Comparison of ENCODE assay signal across 8 mouse cellular contexts in the genomic region with DNA sequence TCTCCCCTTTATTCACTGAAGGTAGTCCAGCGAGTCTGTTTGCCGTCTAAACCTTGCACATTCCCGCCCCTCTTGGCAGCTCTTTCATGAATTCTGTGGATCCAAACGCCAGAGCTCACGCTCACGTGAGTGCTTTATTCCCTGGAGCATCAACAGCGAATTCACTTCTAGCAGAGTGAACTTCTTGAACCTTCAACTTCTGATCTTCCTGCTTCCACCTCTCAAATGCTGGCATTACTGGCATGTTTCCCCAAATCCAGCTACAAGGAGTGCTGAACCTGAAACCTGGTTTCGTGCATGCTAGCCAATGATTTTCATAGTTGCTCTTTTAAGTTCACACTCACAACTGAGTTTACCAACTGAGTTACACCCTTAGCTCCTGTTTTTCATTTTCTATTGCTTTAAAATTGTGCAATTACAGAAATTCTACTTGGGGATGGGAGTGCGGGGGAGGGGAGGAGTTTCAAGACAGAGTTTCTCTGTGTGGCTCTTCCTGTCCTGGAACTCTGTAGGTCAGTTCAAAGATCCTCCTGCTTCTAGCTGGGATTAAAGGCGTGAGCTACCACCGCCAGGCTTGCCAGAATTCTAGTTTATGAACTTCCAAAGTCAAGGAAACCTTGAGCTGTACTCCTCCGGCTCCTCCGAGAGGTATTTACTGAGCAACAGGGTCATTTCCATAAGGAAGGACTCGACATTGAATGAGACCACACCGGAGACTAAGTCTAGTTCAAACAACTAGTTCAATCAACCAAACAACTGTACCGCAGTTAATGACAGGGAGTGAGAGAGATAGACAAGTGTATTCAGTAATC. TPM values are rescaled to one million over a fixed set of nuclear protein-coding genes. Genes with fewer than 3 reads are reported as not detected.
DNase-seq lines count a peak whose midpoint lies in the region; ATAC-seq and TF ChIP-seq lines count a peak whose summit lies in the region.

No protein-coding gene starts in this region.

- ATAC-seq in hindbrain, embryonic 13.5 days (ENCODE audit: low FRiP score), result peak; percentile 26

- H3K9ac ChIP-seq in hindbrain, embryonic 13.5 days, result peak overlapping the region; percentile 89
- H3K9ac ChIP-seq in liver, adult 2 months (ENCODE audit: low read depth, low read length), result peak overlapping the region; percentile 67

- H3K27me3 ChIP-seq in thymus, adult 2 months (ENCODE audit: control insufficient read depth, insufficient read depth, low read length), result no peaks in the 10 kb centered on the region
- H3K27me3 ChIP-seq in hindbrain, embryonic 13.5 days, result no peaks in the 10 kb centered on the region
- no peaks in the 10 kb centered on the region for H3K27me3 ChIP-seq in liver, adult 2 months (ENCODE audit: control insufficient read depth, insufficient read depth, low read length)
- H3K27me3 ChIP-seq in myocyte (ENCODE audit: control insufficient read depth, insufficient read depth, insufficient read length), result no peaks in the 10 kb centered on the region

- TF ChIP-seq POLR2A in thymus, adult 2 months (IDR thresholded peaks at IDR 0.05; ENCODE audit: control insufficient read depth, extremely low read depth, insufficient read depth, low read length, poor library complexity), result no peak
- TF ChIP-seq POLR2A in liver, adult 2 months (IDR thresholded peaks at IDR 0.05; ENCODE audit: extremely low read depth, insufficient read depth, low read length), result no peak
- TF ChIP-seq POLR2A in myocyte (IDR thresholded peaks at IDR 0.05; ENCODE audit: insufficient read length, low read depth), result no peak

- H3K4me3 ChIP-seq in thymus, adult 2 months (ENCODE audit: control insufficient read depth, insufficient read depth, low read length), result peak overlapping the region; percentile 16; the same call in 1 of the 2 replicates
- H3K4me3 ChIP-seq in hindbrain, embryonic 13.5 days, result peak overlapping the region; percentile 74
- H3K4me3 ChIP-seq in liver, adult 2 months (ENCODE audit: insufficient read depth, low read depth, low read length), result peak overlapping the region; percentile 92
- peak overlapping the region; percentile 95 for H3K4me3 ChIP-seq in myocyte

- no peak for DNase-seq in thymus, adult 2 months
- no peak for DNase-seq in thymus, postnatal 0 days (ENCODE audit: low spot score)
- peak; percentile 64 for DNase-seq in fat pad, adult 2 months (ENCODE audit: extremely low read depth, low read depth, low spot score)
- peak; percentile 83 for DNase-seq in liver, adult 2 months (ENCODE audit: extremely low read depth, low read depth, low spot score)
- DNase-seq in cerebellum, adult 9-11 months, result no peak
- DNase-seq in right cerebral cortex, postnatal 4 days, result no peak

- peaks cover 13% of the 10 kb centered on the region for H3K79me2 ChIP-seq in liver, adult 2 months (ENCODE audit: control insufficient read depth, insufficient read depth, low read length)
- H3K79me2 ChIP-seq in myocyte (ENCODE audit: control insufficient read depth, insufficient read depth), result peaks cover 12% of the 10 kb centered on the region

- peak overlapping the region; percentile 97 for H3K4me2 ChIP-seq in hindbrain, embryonic 13.5 days
- H3K4me2 ChIP-seq in myocyte (ENCODE audit: low read depth), result peak overlapping the region; percentile 100

- peak overlapping the region; percentile 38 for H3ac ChIP-seq in myocyte (ENCODE audit: control insufficient read depth, insufficient read length)

- TF ChIP-seq CTCF in thymus, adult 2 months (IDR thresholded peaks at IDR 0.05; ENCODE audit: borderline replicate concordance, control insufficient read depth, extremely low read depth, insufficient read depth, low read length, poor library complexity), result no peak
- TF ChIP-seq CTCF in liver, adult 2 months (IDR thresholded peaks at IDR 0.05; ENCODE audit: low read depth, low read length), result no peak

- H3K27ac ChIP-seq in thymus, adult 2 months (ENCODE audit: control insufficient read depth, insufficient read depth, low read length), result 0 out of 2 replicates have a peak overlapping the region, but pooled peaks have one; percentile 16
- H3K27ac ChIP-seq in hindbrain, embryonic 13.5 days, result peak overlapping the region; percentile 88
- peak overlapping the region; percentile 92 for H3K27ac ChIP-seq in liver, adult 2 months (replicated peaks; ENCODE audit: insufficient read depth, low read depth, low read length)

- H3K4me1 ChIP-seq in thymus, adult 2 months (replicated peaks; ENCODE audit: control insufficient read depth, insufficient read depth, low read length), result peaks cover 15% of the 10 kb centered on the region
- H3K4me1 ChIP-seq in hindbrain, embryonic 13.5 days (replicated peaks), result peaks cover 31% of the 10 kb centered on the region
- H3K4me1 ChIP-seq in liver, adult 2 months (ENCODE audit: control insufficient read depth, insufficient read depth, low read length), result peaks cover 11% of the 10 kb centered on the region; the same call in 1 of the 2 replicates

- H3K36me3 ChIP-seq in thymus, adult 2 months (ENCODE audit: control insufficient read depth, insufficient read depth, low read length), result peaks cover 8% of the 10 kb centered on the region
- H3K36me3 ChIP-seq in hindbrain, embryonic 13.5 days, result peaks cover 27% of the 10 kb centered on the region
- H3K36me3 ChIP-seq in liver, adult 2 months (ENCODE audit: control insufficient read depth, insufficient read depth, low read length), result peaks cover 14% of the 10 kb centered on the region
- H3K36me3 ChIP-seq in myocyte (ENCODE audit: control insufficient read depth, insufficient read depth), result peaks cover 5% of the 10 kb centered on the region

- 46% methylated on average over 16 of the region's 16 CpGs for WGBS in thymus, adult 2 months
- 29% methylated on average over 16 of the region's 16 CpGs for WGBS in hindbrain, embryonic 13.5 days
- WGBS in liver, adult 2 months, result 1% methylated on average over 16 of the region's 16 CpGs

- H3K9me3 ChIP-seq in hindbrain, embryonic 13.5 days, result no peaks in the 10 kb centered on the region

TF ChIP-seq in myocyte, 11 proteins besides CTCF, POLR2A, EP300 and RAD21:
- no peak for TF ChIP-seq REST (IDR thresholded peaks at IDR 0.05; ENCODE audit: insufficient read depth, insufficient read length)
- TF ChIP-seq SRF (IDR thresholded peaks at IDR 0.05; ENCODE audit: control insufficient read depth, insufficient read length, low read depth), result no peak
- TF ChIP-seq MYOG (IDR thresholded peaks at IDR 0.05; ENCODE audit: control insufficient read depth in 1 of 3, insufficient read depth in 1 of 3, insufficient read length in 2 of 3, low read depth in 2 of 3), result no peak
- TF ChIP-seq POLR2AphosphoS2 (IDR thresholded peaks at IDR 0.05; ENCODE audit: insufficient read length, low read depth), result no peak
- 0 out of 2 replicates have a peak, but pooled peaks have one; percentile 40 for TF ChIP-seq CEBPB (IDR thresholded peaks at IDR 0.05; ENCODE audit: insufficient read depth, poor library complexity, severe bottlenecking)

RNA-seq across cellular contexts. Expression of gene Tbc1d13, which starts 0.5 kb away (rescaled TPM):
- polyA plus RNA-seq in thymus, adult 2 months (2012; rRNA removed), result 92.3 and 92.9 TPM in 2 replicates
- polyA plus RNA-seq in thymus, postnatal 0 days (2015; fragmentation: Nextera tagmentation; extraction: Ambion mirVana), result 4.9 and 5.7 TPM in 2 replicates
- polyA plus RNA-seq in hindbrain, embryonic 13.5 days (2015; fragmentation: Nextera tagmentation; extraction: Ambion mirVana), result 11.9 and 14.6 TPM in 2 replicates
- 25.8 and 26.6 TPM in 2 replicates for total RNA-seq in liver, adult 2 months (2014; rRNA removed)
- 36.3 and 42.6 TPM in 2 replicates for polyA plus RNA-seq in liver, adult 2 months (2012; rRNA removed)
- 25.8 TPM for polyA plus RNA-seq in myocyte (2012; fragmentation: generic; extraction: Trizol)

RNA-seq across cellular contexts. Expression of gene Zer1, which starts 8.6 kb away (rescaled TPM):
- 140 and 153 TPM in 2 replicates for polyA plus RNA-seq in thymus, adult 2 months (2012; rRNA removed)
- polyA plus RNA-seq in thymus, postnatal 0 days (2015; fragmentation: Nextera tagmentation; extraction: Ambion mirVana), result 5.6 and 9.6 TPM in 2 replicates
- 14.1 and 15.2 TPM in 2 replicates for polyA plus RNA-seq in hindbrain, embryonic 13.5 days (2015; fragmentation: Nextera tagmentation; extraction: Ambion mirVana)
- total RNA-seq in liver, adult 2 months (2014; rRNA removed), result 7.1 and 9.5 TPM in 2 replicates
- 25.4 and 27.1 TPM in 2 replicates for polyA plus RNA-seq in liver, adult 2 months (2012; rRNA removed)
- polyA plus RNA-seq in myocyte (2012; fragmentation: generic; extraction: Trizol), result 13.1 TPM

RNA-seq across cellular contexts. Expression of gene Endog, which starts 38.3 kb away (rescaled TPM):
- 37.8 and 40.3 TPM in 2 replicates for polyA plus RNA-seq in thymus, adult 2 months (2012; rRNA removed)
- 22.6 and 23.5 TPM in 2 replicates for polyA plus RNA-seq in thymus, postnatal 0 days (2015; fragmentation: Nextera tagmentation; extraction: Ambion mirVana)
- 14.3 and 19.3 TPM in 2 replicates for polyA plus RNA-seq in hindbrain, embryonic 13.5 days (2015; fragmentation: Nextera tagmentation; extraction: Ambion mirVana)
- 78.7 and 101 TPM in 2 replicates for total RNA-seq in liver, adult 2 months (2014; rRNA removed)
- polyA plus RNA-seq in liver, adult 2 months (2012; rRNA removed), result 122 and 132 TPM in 2 replicates
- 17.6 TPM for polyA plus RNA-seq in myocyte (2012; fragmentation: generic; extraction: Trizol)

RNA-seq across cellular contexts. Expression of gene Zdhhc12, which starts 39.6 kb away (rescaled TPM):
- polyA plus RNA-seq in thymus, adult 2 months (2012; rRNA removed), result 146 and 160 TPM in 2 replicates
- polyA plus RNA-seq in thymus, postnatal 0 days (2015; fragmentation: Nextera tagmentation; extraction: Ambion mirVana), result 28.8 and 29.5 TPM in 2 replicates
- 24.2 TPM in 2 replicates for polyA plus RNA-seq in hindbrain, embryonic 13.5 days (2015; fragmentation: Nextera tagmentation; extraction: Ambion mirVana)
- 16.8 and 26.1 TPM in 2 replicates for total RNA-seq in liver, adult 2 months (2014; rRNA removed)
- 48.9 and 53.4 TPM in 2 replicates for polyA plus RNA-seq in liver, adult 2 months (2012; rRNA removed)
- polyA plus RNA-seq in myocyte (2012; fragmentation: generic; extraction: Trizol), result 20.8 TPM

RNA-seq across cellular contexts. Expression of gene Spout1, which starts 45.3 kb away (rescaled TPM):
- polyA plus RNA-seq in thymus, adult 2 months (2012; rRNA removed), result 41.9 and 44.9 TPM in 2 replicates
- polyA plus RNA-seq in thymus, postnatal 0 days (2015; fragmentation: Nextera tagmentation; extraction: Ambion mirVana), result 44.8 and 46.0 TPM in 2 replicates
- polyA plus RNA-seq in hindbrain, embryonic 13.5 days (2015; fragmentation: Nextera tagmentation; extraction: Ambion mirVana), result 58.1 and 58.4 TPM in 2 replicates
- 12.9 and 13.1 TPM in 2 replicates for total RNA-seq in liver, adult 2 months (2014; rRNA removed)
- 14.0 and 14.9 TPM in 2 replicates for polyA plus RNA-seq in liver, adult 2 months (2012; rRNA removed)
- polyA plus RNA-seq in myocyte (2012; fragmentation: generic; extraction: Trizol), result 28.7 TPM

Comparison
In these comparisons a context has a peak if more than half of its experiments do, and no peak if none do; other contexts are left out.
1. DNase-seq: peak in fat pad, adult 2 months (single experiment) and liver, adult 2 months (single experiment); none in thymus, adult 2 months (single experiment), thymus, postnatal 0 days (single experiment), cerebellum, adult 9-11 months (single experiment) and right cerebral cortex, postnatal 4 days (single experiment).
2. H3K27ac ChIP-seq: peak in every context shown above with its lines; median percentile 92 in liver, adult 2 months; 88 in hindbrain, embryonic 13.5 days; 16 in thymus, adult 2 months.
3. H3K4me3 ChIP-seq: peak in every context shown above with its lines; median percentile 95 in myocyte; 92 in liver, adult 2 months; 74 in hindbrain, embryonic 13.5 days; 16 in thymus, adult 2 months.